Mouse (Mus musculus): ENCODE data around the gene Styxl1.

DNA sequence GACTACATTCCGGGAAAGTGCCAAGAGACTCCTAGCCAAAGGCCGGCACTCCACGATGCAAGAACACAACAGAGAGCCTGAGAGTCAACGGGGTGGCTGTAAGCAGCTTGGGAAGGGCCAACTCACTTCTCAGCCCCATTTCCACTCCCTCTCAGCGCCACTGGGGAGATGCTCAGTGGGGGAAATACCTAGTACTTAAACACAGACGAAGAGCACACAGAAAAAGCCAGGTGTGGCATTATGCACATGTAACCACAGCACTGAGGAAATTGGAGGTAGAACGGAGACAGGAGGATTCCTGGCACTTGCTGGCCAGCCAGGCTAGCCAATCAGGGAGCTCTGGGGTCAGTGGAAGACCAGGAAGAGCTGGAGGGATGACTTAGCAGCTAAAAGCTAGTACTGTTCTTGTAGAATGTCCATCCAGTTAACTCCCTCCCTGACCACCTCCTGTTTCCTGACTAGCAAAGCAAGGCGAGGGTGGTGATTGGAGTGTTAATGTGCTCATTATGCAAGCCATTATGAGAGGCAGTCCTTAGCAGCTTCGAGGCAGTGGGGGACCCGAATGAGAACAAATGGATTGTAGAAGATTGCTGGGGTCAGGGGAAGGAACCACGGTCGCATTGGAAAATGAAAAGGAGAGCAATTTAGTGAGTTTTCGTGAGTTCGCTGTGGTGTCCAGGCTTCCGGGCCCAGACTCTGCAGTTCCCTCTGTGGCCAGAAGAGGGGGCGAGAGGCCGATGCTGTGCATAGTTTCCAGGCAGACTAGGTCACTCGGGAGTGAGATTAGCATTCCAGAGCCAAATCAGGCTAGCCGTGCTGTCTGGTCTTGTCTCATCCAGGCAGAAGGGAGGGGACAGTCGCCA is 16.0 kb upstream of the Styxl1 start:
- TF ChIP-seq CTCF (IDR thresholded peaks at IDR 0.05; ENCODE audit: low read depth, low read length) (peak; percentile 92), GATA1 (IDR thresholded peaks at IDR 0.05; ENCODE audit: borderline replicate concordance, low read length) (no peak), TAL1 (conservative IDR thresholded peaks at IDR 0.05; ENCODE audit: low read depth, low read length) (no peak), POLR2AphosphoS5 (IDR thresholded peaks at IDR 0.05; ENCODE audit: insufficient replicate concordance, low read depth, low read length) (no peak)
